Mouse (Mus musculus) olfactory bulb, adult 2 months (tissue): ENCODE measurements around the gene Bag6.

Experiments
- CTCF ChIP-seq: fragments of 200-500 bp; IDR thresholded peaks from 2 replicates; pipeline ENCODE4 v1.5.1; 2012; ENCODE audit warnings: low read depth, mild to moderate bottlenecking, low read length, moderate library complexity; ENCODE audit not compliant: insufficient read depth
- POLR2A ChIP-seq: fragments of 200-500 bp; IDR thresholded peaks from 2 replicates; pipeline ENCODE4 v1.6.1; 2012; ENCODE audit warnings: mild to moderate bottlenecking, low read depth, low read length, moderate library complexity; ENCODE audit not compliant: insufficient read depth

DNA sequence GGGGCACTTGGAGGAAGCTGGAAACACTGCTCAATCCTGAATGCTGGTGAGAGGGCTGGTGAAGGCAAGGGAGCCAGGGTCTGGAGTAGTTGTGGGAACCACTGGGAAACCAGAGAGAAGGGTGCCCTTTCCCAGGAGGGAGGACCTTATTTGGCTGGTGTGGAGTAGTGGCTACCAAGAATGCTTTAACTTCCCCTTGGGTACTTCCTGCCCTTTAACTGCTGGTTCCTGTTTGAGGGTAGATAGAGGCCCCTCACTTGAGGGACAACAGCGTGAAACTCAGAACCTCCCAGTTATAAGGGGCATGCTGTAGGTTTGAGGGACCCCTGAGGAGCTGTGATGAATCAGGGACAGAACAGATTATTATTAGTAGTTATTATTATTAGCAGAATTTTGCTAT, 54.2 kb downstream of the Bag6 start:
- no peak for TF ChIP-seq POLR2A
- no peak for TF ChIP-seq CTCF
